Mouse (Mus musculus): Measurements from ENCODE around the gene Nf2.

The Nf2 gene

DNA sequence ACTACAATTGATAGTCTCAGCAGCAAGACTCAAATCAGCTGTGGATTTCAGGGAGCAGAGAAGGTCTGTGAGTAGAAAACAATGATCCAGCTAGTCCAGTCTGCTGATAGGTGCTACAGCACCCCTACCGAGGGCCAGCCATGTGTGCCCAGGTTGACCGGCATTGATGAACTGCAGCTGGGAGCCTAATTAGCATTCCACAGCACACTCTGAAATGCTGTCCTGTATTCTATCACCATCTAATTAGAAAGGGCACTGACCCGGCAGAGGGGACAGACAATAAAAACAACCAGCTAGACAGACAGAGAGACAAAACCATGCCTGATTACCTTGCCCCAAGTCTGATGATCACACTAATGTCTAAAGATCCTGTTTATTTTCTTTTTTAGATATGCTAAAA is 56.3 kb downstream of the Nf2 start:
- in situ Hi-C loops (cut with MboI, MseI) = no loop called here

DNA sequence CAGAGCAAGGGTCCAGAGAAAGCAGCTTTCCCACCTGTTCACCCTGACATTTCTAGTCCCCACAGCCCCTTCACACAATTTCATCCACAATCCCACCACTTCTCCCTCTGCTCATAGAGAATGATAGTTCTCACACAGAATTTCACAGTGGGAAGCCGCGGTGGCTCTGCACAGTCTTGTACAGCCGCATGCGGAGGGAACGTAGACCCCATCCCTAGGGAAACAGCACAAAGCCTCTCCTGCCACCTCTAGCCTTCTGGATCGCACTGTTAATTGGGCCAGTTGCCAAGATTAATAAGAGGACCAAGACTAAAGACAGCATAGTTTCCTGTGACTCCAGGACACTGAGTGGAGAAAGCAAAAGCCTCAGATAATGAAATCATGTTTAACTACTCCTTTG is 57.8 kb downstream of the Nf2 start:
- in situ Hi-C loops (cut with MboI, MseI) = no loop called here

DNA sequence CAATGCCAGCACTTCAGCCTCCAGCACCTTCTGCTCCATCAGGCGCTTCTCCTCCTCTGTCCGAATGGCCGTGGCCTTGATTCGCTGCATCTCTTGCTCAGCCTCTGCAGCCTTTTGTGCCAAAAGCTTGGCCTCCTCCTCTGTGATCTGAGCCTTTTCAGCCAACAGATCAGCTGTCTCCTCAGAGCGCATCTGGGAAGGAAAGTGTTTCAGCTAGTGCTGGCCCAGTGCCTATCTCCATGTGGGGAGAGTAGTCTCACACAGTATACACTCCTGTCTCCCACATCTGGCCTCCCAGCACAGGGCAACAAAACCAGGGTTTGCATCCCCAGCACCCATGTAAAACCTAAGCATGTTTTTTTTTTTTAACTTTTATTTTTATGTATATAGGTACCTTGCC is 59.6 kb downstream of the Nf2 start:
- in situ Hi-C loops (cut with MboI, MseI) = no loop called here

DNA sequence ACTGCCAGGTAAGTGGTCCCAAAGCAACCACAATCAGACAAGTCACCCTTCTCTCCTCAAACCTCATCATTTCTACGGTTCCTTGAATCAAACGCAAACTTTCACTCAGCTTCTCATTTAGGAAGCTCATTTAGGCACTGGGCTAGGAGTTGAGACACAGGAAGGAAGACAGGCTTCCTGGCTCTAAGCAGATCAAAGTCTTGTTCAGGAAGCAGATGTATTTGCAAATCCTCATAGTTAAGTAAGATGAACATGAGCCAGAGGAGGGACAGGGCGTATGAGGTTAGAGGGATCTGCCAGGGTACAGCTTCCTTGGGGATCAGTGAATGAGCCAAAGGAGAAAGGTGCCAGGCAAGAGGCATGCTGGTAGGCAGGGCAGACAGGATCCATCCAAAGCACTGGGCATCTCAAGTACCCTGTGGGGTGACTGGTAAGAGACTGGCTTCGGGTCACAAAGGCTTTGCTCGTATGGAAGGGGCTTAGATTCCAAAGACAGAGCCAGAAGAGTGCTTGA is 64.7 kb downstream of the Nf2 start:
- in situ Hi-C loops (cut with MboI, MseI) = no loop called here

DNA sequence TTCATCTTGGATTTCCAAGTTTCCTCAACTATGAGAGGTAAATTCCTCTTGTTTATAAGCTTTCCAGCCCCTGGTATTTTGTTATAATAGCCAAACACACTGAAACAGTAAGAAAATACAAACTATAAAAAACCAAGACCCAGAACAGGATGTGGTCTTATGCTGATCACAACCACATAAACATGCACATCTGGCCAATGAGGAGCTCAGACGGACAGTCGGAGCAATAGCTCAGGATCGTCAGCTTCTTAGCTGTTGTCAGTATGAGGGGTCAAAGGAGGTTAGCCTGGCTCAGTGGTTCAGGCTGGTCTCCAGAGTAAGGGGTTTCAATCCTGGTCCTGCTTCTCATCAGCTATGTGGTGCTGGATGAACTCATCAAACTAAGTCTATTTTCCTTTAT is 66.2 kb downstream of the Nf2 start:
- in situ Hi-C loops (cut with MboI, MseI) = no loop called here

DNA sequence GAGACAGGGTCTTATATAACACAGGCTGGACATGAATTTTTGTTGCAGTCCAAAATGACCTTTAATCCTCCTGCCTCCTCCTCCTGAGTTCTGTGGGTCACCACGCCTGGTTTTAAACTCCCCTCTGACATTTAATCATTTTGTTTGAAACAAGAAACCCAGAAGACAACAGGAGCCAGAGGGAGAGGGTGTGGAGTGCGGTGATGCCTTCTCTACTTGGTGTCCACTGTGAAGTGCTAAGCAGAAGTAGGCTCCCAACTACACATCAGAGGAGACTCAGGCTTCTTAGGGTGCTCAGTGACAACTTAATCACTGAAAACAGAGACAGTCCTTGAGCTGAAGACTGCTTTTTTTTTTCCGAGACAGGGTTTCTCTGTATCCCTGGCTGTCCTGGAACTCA is 68.4 kb downstream of the Nf2 start:
- in situ Hi-C loops (cut with MboI, MseI) = no loop called here

DNA sequence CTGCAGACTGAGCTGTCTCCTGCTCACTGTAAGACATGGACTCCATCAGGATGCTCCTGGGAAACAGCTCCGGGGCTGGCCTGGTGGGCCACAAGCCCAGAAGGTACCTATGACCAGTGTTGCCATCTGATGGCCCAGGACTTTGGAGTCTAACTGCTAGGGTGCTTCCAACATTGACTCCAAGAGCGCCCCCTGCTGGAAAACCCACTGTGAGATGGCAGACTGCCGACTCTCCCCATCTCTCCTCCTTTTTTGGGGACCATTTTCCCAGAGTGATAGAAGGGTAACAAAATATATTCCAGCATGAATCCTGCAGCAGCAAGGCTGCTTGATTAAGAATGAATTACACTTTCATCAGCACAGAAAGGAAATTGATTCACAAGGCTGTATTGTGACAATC is 76.4 kb downstream of the Nf2 start:
- in situ Hi-C loops (cut with MboI, MseI) = no loop called here

DNA sequence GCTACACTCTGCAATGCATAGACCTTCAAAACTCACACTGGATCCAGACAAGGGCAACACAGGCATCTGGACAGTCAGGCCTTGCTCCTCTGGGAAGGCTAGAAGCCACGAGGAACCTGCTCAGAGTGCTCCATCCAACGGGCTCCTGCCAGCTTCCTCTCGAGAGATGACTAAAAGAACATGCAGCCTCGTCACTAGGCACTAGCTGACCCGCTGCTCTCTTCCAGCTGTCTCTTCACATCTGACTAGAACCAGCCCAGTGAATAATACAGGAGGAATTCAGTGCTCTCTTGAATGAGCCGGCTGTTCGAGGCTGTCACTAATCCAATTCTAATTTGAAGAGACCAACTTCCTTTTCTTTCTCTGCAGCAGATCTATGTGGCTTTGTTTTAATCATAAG is 77.6 kb downstream of the Nf2 start:
- in situ Hi-C loops (cut with MboI, MseI) = no loop called here

DNA sequence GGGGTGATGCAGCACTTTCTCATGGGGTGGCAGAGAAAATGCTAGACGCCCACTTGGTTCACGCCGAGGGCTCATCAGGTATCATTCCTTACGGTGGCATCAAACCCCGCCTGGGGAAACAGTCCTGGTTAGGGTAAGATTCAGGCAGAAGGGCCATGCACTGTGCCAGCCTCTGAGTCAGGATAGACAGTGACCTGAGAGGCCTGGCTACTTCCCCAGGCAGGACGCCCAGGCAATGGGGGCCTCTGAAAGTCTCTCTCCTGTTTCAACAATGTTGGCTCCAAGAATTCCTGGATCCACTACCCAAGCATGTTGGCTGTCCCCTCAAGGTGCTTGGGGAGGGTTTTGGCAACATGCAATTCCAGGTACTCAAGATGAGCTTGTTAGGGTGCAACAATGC is 79.5 kb downstream of the Nf2 start:
- in situ Hi-C loops (cut with MboI, MseI) = no loop called here

DNA sequence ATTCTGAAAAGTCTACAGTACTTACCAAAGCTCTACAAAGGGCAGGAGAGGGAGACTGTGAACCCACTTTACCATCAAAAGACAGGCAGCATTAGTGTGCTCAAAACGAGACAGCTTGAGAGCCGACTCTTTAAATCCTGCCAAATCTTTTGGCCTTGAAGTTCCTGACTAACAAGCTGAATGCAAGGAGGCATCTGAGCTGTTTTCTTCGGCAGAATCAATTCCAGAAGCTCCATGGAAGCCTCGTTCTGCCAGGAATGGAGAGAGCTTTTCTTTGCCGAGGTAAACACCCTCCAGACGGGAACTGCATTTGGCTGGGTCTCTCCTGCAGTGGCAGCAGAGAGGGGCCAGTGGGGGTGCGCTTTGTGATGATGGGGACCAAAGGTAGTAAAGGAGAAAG is 80.0 kb downstream of the Nf2 start:
- in situ Hi-C loops (cut with MboI, MseI) = no loop called here

DNA sequence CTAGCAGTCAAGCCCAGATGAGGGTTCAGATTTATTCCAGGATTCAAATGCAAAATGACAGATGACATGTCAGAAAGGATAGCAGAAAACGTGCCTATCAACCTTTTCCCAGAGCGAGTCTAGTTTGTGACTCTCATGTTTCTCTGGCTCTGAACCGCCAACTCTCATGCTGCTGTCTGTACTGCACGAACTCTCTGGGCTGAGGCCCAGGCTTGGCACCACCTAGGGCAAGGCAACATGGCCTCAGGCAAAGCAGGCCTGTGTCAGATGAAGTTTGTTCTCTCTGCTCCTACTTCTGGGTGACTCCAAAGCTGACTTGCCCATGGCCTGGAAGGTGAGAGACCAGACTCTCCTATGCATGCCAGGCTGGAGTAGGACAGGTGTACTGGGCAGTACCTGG is 80.9 kb downstream of the Nf2 start:
- in situ Hi-C loops (cut with MboI, MseI) = no loop called here

DNA sequence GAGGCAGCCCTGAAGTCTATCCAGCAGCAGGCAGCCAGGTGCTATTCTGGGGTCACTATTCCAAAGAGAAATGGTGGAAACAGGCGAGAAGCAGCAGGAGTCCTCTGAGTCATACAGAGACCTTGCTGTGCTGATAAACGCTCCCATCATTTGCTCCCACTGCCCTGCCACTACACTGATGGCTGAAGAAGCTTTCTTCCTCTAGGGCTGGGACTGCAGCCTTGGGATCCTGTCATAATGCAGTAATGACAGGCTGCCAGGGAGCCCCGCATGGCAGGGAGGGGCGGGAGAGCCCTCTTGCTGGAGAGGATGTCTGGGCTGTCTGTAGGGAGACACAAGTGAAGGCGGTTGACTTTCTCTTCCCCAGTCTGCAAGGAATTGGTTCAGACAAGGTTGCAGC is 84.9 kb downstream of the Nf2 start:
- in situ Hi-C loops (cut with MboI, MseI) = no loop called here

DNA sequence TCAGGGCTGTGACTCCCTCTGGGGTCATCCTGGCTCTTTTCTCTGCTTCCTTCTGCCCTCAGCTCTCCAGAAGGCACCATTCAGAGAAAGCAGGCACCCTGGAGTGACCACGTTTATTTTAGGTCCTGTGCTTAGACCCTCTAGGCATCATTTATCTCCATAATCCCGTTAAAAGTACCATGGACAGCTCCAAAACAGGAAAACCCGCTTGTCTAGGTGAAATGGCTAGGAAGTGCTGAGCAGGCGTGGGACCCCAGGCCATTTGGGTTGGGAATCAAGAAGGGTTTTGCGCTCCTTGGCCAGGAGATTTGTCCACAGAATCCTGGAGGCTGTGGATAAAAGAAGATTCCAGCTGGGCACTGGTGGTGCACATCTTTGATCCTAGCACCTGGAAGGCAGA is 85.7 kb downstream of the Nf2 start:
- in situ Hi-C loops (cut with MboI, MseI) = no loop called here

DNA sequence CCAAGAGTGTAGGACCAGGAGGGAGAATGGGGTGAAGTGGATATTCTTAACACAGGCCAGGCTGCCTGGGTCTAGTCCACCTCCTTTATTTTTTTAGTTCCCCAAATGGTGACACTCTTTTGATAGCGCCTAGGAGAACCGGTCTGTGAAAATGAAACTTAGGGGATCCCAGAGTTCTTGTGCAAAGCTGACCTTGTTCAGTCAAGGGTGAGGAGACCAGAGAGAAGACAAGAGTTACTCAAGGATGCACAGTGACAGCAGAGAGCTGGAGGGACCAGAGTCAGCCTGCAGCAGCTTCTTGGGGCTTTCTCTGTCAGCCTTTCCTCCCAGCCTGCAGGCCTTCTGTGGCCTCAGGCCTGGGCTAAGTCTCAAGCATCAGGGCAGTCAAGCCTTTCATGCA is 86.8 kb downstream of the Nf2 start:
- in situ Hi-C loops (cut with MboI, MseI) = no loop called here

DNA sequence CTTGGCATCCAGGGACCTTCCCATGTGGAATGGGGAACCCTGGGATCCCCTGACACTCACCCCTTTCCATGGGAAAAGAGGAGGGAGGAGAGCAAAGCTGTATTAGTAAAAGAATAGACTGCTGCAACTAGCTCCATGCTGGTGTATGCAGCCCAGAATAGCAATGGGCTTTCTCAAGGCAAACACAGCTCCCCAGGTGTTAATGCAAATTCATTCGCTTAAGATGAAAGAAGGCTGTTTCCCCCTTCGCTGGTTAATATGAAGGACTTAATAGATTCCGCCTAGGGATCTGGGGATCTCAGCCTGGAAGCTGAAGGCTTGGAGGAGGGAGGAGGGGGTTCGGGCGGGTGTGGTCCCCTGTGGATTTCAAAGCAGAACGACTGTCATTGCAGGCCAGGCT is 87.3 kb downstream of the Nf2 start:
- in situ Hi-C loops (cut with MboI, MseI) = no loop called here

DNA sequence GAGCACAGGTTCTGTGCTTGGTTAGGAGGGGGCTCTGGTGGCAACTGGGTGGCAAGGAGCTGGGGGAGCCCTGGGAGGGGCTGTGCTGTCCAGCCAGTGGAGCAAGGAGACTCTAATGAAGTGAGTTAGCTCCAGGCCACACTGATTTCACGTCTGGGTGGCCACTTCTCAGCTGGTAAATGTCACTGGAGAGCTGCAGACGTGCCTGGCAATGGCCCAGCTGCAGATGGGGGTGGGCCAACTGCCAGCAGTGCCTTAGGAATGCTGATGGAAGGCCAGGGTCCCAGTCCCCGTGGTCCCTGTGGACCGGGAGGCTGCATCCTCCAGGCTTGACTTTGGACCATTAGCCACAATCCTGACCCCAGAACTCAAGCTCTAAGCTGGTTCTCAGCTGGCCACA is 88.9 kb downstream of the Nf2 start:
- in situ Hi-C loops (cut with MboI, MseI) = no loop called here

DNA sequence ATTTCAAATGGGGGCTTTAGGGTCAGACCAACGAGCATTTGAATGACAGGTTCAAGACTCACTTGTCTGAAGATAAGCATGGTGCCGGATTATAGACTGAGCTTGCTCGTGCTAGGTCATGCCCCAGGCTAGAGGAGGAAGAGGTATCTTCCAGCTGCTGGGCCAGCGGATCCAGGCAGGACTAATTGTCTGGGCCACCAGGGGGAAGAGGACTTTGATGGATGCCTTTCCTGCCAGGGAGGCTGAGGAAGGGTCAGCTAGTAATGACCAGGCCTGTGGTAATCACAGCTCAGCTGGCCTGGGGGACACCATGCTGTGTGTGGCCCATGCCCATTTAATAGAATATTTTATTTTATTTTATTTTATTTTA is 91.6 kb downstream of the Nf2 start:
- in situ Hi-C loops (cut with MboI, MseI) = no loop called here

DNA sequence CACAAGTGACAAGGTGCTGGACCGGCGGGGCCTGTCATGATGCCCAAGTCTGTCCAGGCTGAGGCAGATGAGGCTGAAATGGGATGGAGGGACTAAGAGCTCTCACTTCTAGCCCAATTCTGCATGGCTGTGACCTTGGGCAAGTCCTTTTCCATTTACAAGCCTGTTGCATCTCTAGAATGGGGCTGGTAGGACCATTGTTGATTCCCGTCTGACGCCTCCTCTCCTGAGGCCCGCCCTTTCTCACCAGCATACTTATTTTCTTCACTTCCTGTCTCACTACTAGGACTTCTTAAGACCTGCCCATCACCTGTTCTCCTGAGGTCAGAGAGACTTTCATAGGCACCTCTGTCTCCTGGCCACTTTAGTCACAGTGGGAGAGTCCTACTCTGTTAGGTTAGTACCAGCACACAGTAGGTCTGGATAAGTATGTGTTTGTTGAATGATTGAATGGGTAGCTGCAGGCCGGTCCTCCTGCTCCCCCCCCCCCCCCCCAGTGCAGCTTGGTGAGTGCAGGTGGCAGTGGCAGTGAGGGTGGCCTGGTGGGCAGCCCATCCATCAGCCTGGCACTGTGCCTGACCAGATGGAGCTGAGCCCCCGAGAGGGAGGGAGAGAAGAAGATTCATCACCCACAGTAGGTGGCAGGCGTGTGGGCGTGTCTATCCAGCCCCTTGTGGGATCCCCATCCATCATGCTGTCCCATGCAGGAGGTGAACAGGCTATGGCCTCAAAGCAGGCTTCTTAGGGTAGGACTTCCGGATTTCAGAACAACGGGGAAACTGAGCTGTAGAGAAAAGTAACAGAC is 92.2 kb downstream of the Nf2 start:
- in situ Hi-C loops (cut with MboI, MseI) = no loop called here

DNA sequence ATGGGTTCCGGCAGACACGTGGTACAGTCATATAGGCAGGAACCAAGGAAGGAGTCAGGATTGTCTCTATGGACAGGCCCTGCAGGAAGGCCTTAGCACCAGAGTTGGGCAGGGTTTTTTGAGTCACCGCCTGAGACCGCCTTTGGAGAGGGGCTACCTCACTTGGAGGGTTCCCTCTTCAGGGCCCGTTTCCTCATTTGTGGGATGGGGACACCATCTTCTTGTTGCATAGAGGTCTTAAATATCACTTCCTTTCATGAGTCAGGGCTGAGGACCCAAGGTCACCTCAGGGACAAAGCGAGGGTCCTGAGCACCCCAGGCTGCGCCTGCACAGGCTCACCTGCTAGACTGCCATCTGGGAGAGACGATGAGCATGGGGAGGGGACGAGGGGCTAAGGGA is 92.9 kb downstream of the Nf2 start:
- in situ Hi-C loops (cut with MboI, MseI) = no loop called here

DNA sequence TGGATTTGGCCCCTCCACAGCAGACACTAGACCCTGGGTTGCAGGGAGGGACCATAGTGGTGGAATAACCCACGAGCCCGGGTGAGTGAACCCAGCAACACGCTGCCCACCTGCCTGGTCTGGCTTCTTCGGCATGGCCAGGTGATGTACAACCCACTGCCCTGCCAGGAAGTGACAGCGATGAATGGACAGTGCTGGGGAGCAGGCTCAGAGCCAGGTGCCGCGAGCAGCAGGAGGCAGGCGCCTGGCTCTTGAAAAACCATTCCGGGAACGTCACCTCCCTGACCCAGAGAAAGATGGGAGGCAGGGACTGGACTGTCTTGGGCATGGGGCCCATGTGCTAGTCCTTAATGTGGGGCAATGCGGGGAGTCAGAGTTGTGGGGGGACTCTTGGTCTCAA is 94.5 kb downstream of the Nf2 start:
- in situ Hi-C loops (cut with MboI, MseI) = no loop called here

DNA sequence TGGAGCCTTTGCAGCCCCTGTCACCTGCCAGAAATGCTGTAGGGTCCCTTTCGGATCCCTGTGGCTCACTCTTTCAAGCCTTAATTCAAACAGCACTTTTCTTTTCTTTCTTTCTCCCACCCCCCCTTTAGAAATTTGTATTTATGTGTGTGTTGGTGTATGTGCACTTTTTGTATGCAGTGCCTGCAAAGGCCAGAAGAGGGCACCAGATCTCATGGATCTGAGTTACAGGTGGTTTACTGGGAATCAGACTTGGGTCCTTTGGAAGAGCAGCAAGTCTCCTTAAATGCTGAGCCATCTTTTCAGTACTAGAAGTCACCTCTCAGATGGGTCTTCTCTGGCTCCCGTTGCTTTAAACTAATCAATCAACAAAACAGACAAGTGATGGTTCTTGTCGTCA is 95.3 kb downstream of the Nf2 start:
- in situ Hi-C loops (cut with MboI, MseI) = no loop called here

DNA sequence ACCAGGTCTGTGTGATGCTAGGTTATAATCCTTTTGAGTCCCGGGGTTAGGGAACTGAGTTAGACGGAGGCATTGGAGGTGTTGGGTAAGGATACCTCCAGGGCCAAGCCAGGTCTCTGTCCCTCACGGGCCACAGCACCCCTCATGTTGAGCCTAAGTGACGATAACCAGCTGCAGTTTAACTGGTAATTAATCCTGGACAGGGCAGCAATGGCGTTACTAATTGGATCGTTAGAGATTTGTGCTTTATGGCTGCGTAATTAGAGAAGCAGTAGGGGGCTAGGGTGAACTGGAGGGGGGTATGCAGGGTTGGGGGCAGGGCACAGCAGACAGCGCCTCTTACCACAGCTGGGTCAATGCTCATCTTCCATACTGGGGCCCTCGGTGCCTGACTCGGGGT is 96.5 kb downstream of the Nf2 start:
- in situ Hi-C loops (cut with MboI, MseI) = no loop called here

DNA sequence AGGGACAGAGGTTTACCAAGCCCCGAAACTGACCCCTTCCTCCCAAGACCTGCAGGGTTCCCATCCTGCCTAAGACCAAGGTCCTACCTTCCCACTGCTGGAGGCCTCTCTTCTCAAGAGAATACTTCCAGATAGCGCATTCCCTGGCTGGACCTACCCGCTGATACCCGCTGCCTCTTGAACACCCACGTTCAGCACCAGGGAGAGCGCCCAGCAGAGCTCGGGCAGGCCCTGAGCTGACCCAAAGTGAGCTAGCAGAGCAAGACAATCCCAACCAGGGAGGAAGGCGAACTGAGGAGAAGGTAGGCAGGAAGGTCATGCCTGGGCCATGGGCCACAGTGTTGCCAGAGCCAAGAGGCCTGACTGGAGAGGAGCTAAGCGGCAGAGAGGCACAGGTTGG is 99.1 kb downstream of the Nf2 start:
- in situ Hi-C loops (cut with MboI, MseI) = no loop called here

DNA sequence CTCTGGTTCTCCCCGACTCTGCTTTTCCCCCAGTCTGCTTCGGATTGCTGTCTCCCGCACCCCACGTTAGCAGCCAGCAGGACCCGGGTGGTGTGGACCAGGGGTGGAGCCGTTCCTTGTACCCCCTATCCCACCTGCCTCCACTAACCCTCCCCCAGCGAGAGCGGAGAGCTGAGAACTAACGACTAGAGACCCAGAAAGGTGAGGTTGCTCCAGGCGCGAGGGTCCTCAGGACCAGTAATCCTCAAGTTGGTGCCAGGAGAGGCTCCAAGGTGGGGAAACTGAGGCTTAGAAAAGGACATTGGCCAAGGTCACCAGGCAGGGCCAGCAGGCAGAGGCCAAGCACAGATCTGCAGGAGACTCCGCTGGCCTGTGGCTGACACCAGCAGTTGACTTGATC is 102.1 kb downstream of the Nf2 start:
- in situ Hi-C loops (cut with MboI, MseI) = no loop called here
